Mouse (Mus musculus) kidney, postnatal 0 days (tissue): Measurements from ENCODE around the gene Mtor. TPM values are rescaled to one million over a fixed set of nuclear protein-coding genes. Genes with fewer than 3 reads are reported as not detected.

Experiments
- ATAC-seq: fragments of 200-750 bp; cut with Nextera tagmentation; replicated peaks from 2 replicates; pipeline ENCODE4 v1.8.0; 2017; ENCODE audit warnings: low read depth, moderate number of reproducible peaks, moderate TSS enrichment, moderate library complexity; ENCODE audit not compliant: low FRiP score
- DNase-seq: peaks from one replicate; pipeline ENCODE4 v3.0.0-alpha.2; 2016; ENCODE audit warnings: low spot score
- H3K27ac ChIP-seq: fragments of 300-500 bp; sonication (generic); 2 replicates; pipeline ENCODE4 v1.5.1; 2014; ENCODE audit warnings: mild to moderate bottlenecking
- H3K27me3 ChIP-seq: fragments of 300-500 bp; sonication (generic); 2 replicates; pipeline ENCODE4 v1.6.1; 2014; ENCODE audit warnings: low read length, mixed read lengths; ENCODE audit not compliant: insufficient read depth
- H3K36me3 ChIP-seq: fragments of 300-500 bp; sonication (generic); 2 replicates; pipeline ENCODE4 v1.6.1; 2014; ENCODE audit warnings: low read length, mixed read lengths; ENCODE audit not compliant: insufficient read depth
- H3K4me1 ChIP-seq: fragments of 300-500 bp; sonication (generic); replicated peaks from 2 replicates; pipeline ENCODE4 v1.6.1; 2014; ENCODE audit warnings: antibody characterized with exemption, low read length, mixed read lengths; ENCODE audit not compliant: insufficient read depth
- H3K4me2 ChIP-seq: fragments of 300-500 bp; sonication (generic); 2 replicates; pipeline ENCODE4 v1.6.1; 2014; ENCODE audit warnings: mild to moderate bottlenecking, low read length, moderate library complexity, mixed read lengths
- H3K4me3 ChIP-seq: fragments of 300-500 bp; sonication (generic); replicated peaks from 2 replicates; pipeline ENCODE4 v1.5.1; 2014; ENCODE audit warnings: low read depth, low read length
- H3K9ac ChIP-seq: fragments of 300-500 bp; sonication (generic); 2 replicates; pipeline ENCODE4 v1.6.1; 2014; ENCODE audit warnings: low read depth, low read length
- H3K9me3 ChIP-seq: fragments of 300-500 bp; sonication (generic); replicated peaks from 2 replicates; pipeline ENCODE4 v1.6.1; 2016; ENCODE audit warnings: low read length, inconsistent platforms, mixed read lengths
- CTCF ChIP-seq: IDR thresholded peaks from 2 replicates; pipeline ENCODE4 v1.5.1; 2016; ENCODE audit warnings: antibody characterized with exemption, low read depth, mild to moderate bottlenecking, moderate library complexity
- WGBS: fragments of 180-500 bp; shearing (Covaris S2); extraction: QIAGEN DNeasy Blood & Tissue Kit; methylation state at CpG from one replicate; pipeline ENCODE4 v1.1.7; 2014; 5-methylcytosine and 5-hydroxymethylcytosine counted together
- polyA plus RNA-seq: library from polyadenylated mRNA; unstranded; fragments of >200 nt; fragmentation: Nextera tagmentation; extraction: Ambion mirVana; gene quantifications from 2 replicates; pipeline ENCODE4 v1.2.1, GENCODE M21; 2015

Gene Mtor
- polyA plus RNA-seq, 1 experiment from 2014 or later = 21.6 TPM

DNA sequence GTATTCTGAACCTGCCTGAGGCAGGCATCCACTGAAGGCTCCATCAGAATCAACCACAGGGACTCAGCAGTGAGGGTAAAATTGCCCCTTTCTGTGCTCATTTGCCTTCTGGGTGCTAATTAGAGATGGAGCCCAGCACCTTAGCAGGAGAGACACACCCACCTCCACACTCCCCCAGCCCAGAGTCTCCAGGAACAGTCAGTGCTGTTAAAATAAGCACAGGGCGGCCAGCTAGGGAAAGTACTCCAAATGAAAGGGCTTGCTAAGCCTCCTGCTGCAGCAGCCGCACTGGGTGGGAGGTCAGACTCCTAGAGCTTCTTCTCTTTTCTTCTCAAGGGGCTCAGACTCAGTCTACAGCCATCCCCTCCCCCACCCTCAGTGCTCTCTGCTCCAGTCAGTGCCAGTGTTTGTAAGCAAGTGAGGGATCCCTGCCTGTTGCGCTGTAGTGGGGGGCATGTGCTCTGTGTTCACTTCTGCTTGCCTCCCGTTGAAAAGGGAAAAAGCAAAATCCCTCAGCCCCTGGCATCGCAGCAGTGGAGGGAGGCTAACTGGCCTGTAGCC, 69.9 kb downstream of the Mtor start:
- Histone ChIP-seq H3K36me3 (peaks cover 37% of the 10 kb centered on the region), H3K4me1 (no peaks in the 10 kb centered on the region), H3K9me3 (no peaks in the 10 kb centered on the region), H3K27ac (no peak overlapping the region), H3K9ac (no peak overlapping the region), H3K4me2 (no peak overlapping the region), H3K27me3 (no peaks in the 10 kb centered on the region), H3K4me3 (no peak overlapping the region)
- TF ChIP-seq CTCF = no peak
- ATAC-seq = no peak
- WGBS = 51% methylated on average over 5 of the region's 5 CpGs
- no peak for DNase-seq

DNA sequence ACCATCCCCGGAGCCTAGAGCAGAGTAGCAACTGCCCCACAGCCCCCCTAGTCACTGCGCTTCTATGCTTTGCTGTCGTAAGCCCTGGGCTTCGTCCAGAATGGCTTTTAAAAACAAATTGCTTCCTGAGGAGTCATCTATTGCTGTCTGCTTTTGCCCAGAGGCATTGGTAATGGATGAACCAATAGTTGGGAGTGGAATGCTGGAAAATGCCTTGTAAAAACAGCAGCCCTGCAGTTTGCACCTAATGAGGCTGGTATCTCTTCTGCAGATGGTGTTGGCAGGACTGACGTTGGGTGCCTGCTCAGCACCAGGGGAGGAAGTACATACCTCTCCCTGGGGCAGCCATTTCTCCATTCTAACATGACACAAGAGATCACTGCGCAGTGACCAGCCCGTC, 75.1 kb downstream of the Mtor start:
- H3K9ac ChIP-seq = no peak overlapping the region
- no peak overlapping the region for H3K4me3 ChIP-seq
- H3K9me3 ChIP-seq = no peaks in the 10 kb centered on the region
- H3K36me3 ChIP-seq = peaks cover 47% of the 10 kb centered on the region
- no peak overlapping the region for H3K27ac ChIP-seq
- DNase-seq (no peak), ATAC-seq (no peak)
- no peak for TF ChIP-seq CTCF
- no peaks in the 10 kb centered on the region for H3K27me3 ChIP-seq
- H3K4me1 ChIP-seq = no peaks in the 10 kb centered on the region
- H3K4me2 ChIP-seq = no peak overlapping the region
- 66% methylated on average over 7 of the region's 7 CpGs for WGBS

DNA sequence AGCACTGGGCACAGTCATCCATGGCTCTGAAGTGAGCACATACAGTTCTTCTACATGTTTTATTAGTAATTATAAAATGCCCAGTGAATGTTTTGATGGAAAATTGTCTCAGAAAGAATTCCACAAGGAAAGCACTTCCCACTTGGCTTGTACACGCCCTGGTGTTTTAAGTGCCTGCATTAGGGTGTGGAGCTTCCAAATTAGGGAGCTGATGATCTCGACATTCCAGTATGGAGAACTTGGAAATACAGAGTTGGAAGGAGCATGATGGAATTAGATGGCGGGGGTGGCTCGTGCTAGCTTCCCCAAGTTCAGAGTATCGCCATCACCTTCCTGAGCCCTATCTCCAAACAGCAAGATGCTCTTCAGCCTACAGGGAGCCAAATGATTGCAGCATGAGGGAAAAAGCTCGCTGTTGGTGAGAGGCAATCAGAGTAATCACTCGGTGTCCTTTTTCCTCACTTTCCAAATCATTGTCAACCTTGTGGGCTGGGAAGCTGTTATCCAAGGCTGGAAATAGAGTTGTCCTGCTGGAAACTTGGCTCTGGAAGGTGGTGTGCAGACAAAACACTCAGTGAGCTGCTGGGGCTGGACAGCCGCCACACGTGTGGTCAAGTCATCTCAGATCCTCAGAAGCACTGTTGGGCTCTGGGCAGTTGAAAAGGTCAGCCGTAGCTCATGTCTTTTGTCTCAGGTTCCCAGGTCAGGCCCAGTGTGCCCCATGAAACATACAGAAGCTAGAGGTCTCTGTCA, 78.9 kb downstream of the Mtor start:
- DNase-seq (no peak), ATAC-seq (no peak)
- Histone ChIP-seq H3K4me1 (no peaks in the 10 kb centered on the region), H3K9ac (no peak overlapping the region), H3K4me3 (no peak overlapping the region), H3K9me3 (no peaks in the 10 kb centered on the region), H3K27me3 (no peaks in the 10 kb centered on the region), H3K27ac (no peak overlapping the region), H3K4me2 (no peak overlapping the region), H3K36me3 (peaks cover 64% of the 10 kb centered on the region)
- no peak for TF ChIP-seq CTCF
- WGBS = 87% methylated on average over 10 of the region's 10 CpGs

- H3K36me3 ChIP-seq = peaks cover 73% of the 10 kb centered on the region
- ATAC-seq = no peak
- 86% methylated on average over 5 of the region's 5 CpGs for WGBS
Observed at GRCm38 (mm10) chr4:148530351-148530750, 81.9 kb downstream of the Mtor start.

DNA sequence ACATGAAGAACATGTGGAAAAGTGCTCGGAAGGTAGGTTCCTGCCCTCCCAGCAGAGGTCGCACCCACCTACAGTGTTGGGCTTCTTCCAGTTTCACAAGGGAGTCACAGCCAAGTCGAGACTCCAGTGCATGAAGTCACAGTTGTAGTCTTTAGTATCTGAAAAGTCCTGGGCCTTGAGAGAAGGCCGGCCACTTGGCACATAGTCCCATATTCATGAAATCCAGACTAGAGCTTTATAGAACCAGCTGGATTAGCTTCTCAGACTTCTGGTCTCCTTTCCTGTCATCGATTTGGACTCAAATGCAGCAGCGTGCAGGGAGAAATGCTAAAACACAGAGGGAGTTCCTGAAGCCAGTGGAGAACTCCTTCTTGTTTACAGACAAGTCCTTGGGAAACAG, 82.4 kb downstream of the Mtor start:
- Histone ChIP-seq H3K4me3 (no peak overlapping the region), H3K36me3 (peaks cover 73% of the 10 kb centered on the region), H3K9ac (no peak overlapping the region), H3K27ac (no peak overlapping the region), H3K4me1 (no peaks in the 10 kb centered on the region), H3K9me3 (no peaks in the 10 kb centered on the region), H3K4me2 (no peak overlapping the region), H3K27me3 (no peaks in the 10 kb centered on the region)
- TF ChIP-seq CTCF = no peak
- 84% methylated on average over 6 of the region's 6 CpGs for WGBS
- ATAC-seq (no peak), DNase-seq (no peak)

More at GRCm38 (mm10) chr4:148530351-148530750, 81.9 kb downstream of the Mtor start:
- Histone ChIP-seq H3K27ac (no peak overlapping the region), H3K9me3 (no peaks in the 10 kb centered on the region), H3K9ac (no peak overlapping the region), H3K4me1 (no peaks in the 10 kb centered on the region), H3K27me3 (no peaks in the 10 kb centered on the region), H3K4me2 (no peak overlapping the region), H3K4me3 (no peak overlapping the region)
- TF ChIP-seq CTCF = no peak
- no peak for DNase-seq

DNA sequence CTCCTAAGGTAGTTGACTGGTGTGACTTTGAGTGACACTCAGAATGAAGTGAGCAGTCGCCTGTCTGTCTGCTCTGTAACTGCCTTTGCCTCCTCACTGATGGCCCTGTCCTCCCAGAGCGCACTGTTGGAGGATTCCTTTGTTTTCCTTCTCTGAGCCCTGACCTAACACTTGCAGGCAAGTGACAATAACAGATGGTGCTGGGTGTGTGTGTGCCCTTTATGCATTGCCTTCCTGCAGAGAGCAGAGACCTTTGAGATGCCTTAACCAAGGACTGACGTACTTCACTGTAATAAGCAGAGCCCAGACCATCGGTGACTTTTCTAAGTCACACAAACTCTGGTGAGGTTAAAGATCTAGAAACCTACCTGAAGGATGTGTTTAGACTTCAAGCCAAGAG, 82.9 kb downstream of the Mtor start:
- ATAC-seq (no peak), DNase-seq (no peak)
- Histone ChIP-seq H3K9ac (no peak overlapping the region), H3K27me3 (no peaks in the 10 kb centered on the region), H3K36me3 (peaks cover 73% of the 10 kb centered on the region), H3K4me3 (no peak overlapping the region), H3K27ac (no peak overlapping the region), H3K4me1 (no peaks in the 10 kb centered on the region), H3K9me3 (no peaks in the 10 kb centered on the region), H3K4me2 (no peak overlapping the region)
- WGBS = 76% methylated on average over 4 of the region's 4 CpGs
- no peak for TF ChIP-seq CTCF
